Mouse (Mus musculus): ENCODE measurements around the gene Etnk1.
"Not testable (repeated sequence)": the region's sequence is repeated elsewhere in the genome, so short reads cannot be mapped to it uniquely, and the experiment has no call there.

The Etnk1 gene

GRCm38 (mm10) chr6:143170166-143170960 is 3.3 kb downstream of the Etnk1 start:
- no peak for DNase-seq (ENCODE audit: low read depth, low spot score)

GRCm38 (mm10) chr6:143171066-143171465 is 4.0 kb downstream of the Etnk1 start:
- DNase-seq (ENCODE audit: low read depth, low spot score) = no peak

- no peak for DNase-seq (ENCODE audit: low read depth, low spot score)
Measured at GRCm38 (mm10) chr6:143171781-143172465, 4.9 kb downstream of the Etnk1 start.

- not testable (repeated sequence) for DNase-seq (ENCODE audit: low read depth, low spot score)
Measured at GRCm38 (mm10) chr6:143172683-143173082, 5.7 kb downstream of the Etnk1 start.

GRCm38 (mm10) chr6:143174226-143174625 is 7.2 kb downstream of the Etnk1 start:
- DNase-seq (ENCODE audit: low read depth, low spot score) = no peak

GRCm38 (mm10) chr6:143174906-143175656 is 8.1 kb downstream of the Etnk1 start:
- peak; percentile 17 for DNase-seq (ENCODE audit: low read depth, low spot score)

GRCm38 (mm10) chr6:143176076-143176475 is 9.1 kb downstream of the Etnk1 start:
- no peak for DNase-seq (ENCODE audit: low read depth, low spot score)

- no peak for DNase-seq (ENCODE audit: low read depth, low spot score)
Measured at GRCm38 (mm10) chr6:143176591-143176990, 9.6 kb downstream of the Etnk1 start.

- no peak for DNase-seq (ENCODE audit: low read depth, low spot score)
Measured at GRCm38 (mm10) chr6:143179181-143179580, 12.2 kb downstream of the Etnk1 start.

- DNase-seq (ENCODE audit: low read depth, low spot score) = no peak
Measured at GRCm38 (mm10) chr6:143179733-143180132, 12.7 kb downstream of the Etnk1 start.

GRCm38 (mm10) chr6:143180511-143180910 is 13.5 kb downstream of the Etnk1 start:
- no peak for DNase-seq (ENCODE audit: low read depth, low spot score)

GRCm38 (mm10) chr6:143184099-143184498 is 17.1 kb downstream of the Etnk1 start:
- no peak for DNase-seq (ENCODE audit: low read depth, low spot score)

- DNase-seq (ENCODE audit: low read depth, low spot score) = no peak
Measured at GRCm38 (mm10) chr6:143184745-143185144, 17.7 kb downstream of the Etnk1 start.

GRCm38 (mm10) chr6:143190838-143191476 is 23.9 kb downstream of the Etnk1 start:
- DNase-seq (ENCODE audit: low read depth, low spot score) = no peak

- no peak for DNase-seq (ENCODE audit: low read depth, low spot score)
Measured at GRCm38 (mm10) chr6:143191477-143192098, 24.6 kb downstream of the Etnk1 start.

GRCm38 (mm10) chr6:143192709-143193108 is 25.7 kb downstream of the Etnk1 start:
- DNase-seq (ENCODE audit: low read depth, low spot score) = no peak

- no peak for DNase-seq (ENCODE audit: low read depth, low spot score)
Measured at GRCm38 (mm10) chr6:143193166-143193565, 26.1 kb downstream of the Etnk1 start.

GRCm38 (mm10) chr6:143193641-143194040 is 26.6 kb downstream of the Etnk1 start:
- no peak for DNase-seq (ENCODE audit: low read depth, low spot score)

GRCm38 (mm10) chr6:143197053-143197452 is 30.0 kb downstream of the Etnk1 start:
- DNase-seq (ENCODE audit: low read depth, low spot score) = no peak

- DNase-seq (ENCODE audit: low read depth, low spot score) = no peak
Measured at GRCm38 (mm10) chr6:143198421-143198820, 31.4 kb downstream of the Etnk1 start.

GRCm38 (mm10) chr6:143203097-143203496 is 36.1 kb downstream of the Etnk1 start:
- no peak for DNase-seq (ENCODE audit: low read depth, low spot score)

Measured in retina, postnatal 7 days (tissue).